Mouse (Mus musculus): ENCODE results near the gene Peli3.

- no peak for TF ChIP-seq POLR2A (IDR thresholded peaks at IDR 0.05; ENCODE audit: low read depth, low read length)
- TF ChIP-seq CTCF (IDR thresholded peaks at IDR 0.05; ENCODE audit: extremely low read depth, insufficient read depth, insufficient read length, insufficient replicate concordance) = no peak; the same call in 1 of the 2 replicates
Observed at GRCm38 (mm10) chr19:4908107-4908506, 34.8 kb downstream of the Peli3 start.
